Mouse (Mus musculus) fibroblast of lung, adult 2 months (primary cell): ENCODE measurements around the gene Prm2.

Experiments used
- DNase-seq: peaks from one replicate; pipeline ENCODE4 v3.0.0-alpha.2; 2011; ENCODE audit warnings: low read depth

Prm2 gene

DNA sequence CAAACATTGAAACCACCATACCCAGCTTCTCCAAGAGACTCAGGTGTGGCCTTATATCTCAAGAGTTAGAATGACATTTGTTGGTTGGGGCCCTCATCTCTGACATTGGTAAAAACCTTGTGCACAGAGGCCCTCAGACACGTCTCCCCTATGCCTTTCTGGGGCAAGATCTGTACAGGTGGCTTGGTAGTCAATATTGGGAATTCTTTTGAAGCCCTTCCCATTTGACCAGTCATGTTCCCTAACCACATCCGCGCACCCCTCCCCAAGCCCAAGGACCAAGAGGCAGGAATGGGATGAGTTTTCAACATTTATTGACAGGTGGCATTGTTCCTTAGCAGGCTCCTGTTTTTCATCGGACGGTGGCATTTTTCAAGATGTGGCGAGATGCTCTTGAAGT, at the start of gene Prm2:
Prm2 (minus strand) TSS at position 101 of the 400 bp plus-strand sequence.
- no peak for DNase-seq

DNA sequence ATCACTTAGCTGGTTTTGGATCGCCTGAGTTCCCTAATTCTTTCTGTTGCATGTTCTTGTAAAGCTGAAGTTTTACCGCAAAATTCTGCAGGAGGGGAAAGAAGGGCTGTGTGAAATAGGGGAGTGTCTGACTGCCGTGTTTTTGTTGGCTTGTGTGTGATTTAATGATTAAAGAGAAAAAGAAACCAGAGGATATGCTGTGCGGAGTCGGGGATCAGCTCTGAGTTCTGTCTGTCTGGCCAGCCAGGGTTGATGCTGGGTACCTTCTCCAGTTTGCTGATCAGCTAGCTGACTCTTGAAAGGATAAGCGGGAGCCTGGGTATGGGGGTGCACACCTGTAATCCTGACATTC, 48.4 kb upstream of the Prm2 start:
- DNase-seq, result no peak

DNA sequence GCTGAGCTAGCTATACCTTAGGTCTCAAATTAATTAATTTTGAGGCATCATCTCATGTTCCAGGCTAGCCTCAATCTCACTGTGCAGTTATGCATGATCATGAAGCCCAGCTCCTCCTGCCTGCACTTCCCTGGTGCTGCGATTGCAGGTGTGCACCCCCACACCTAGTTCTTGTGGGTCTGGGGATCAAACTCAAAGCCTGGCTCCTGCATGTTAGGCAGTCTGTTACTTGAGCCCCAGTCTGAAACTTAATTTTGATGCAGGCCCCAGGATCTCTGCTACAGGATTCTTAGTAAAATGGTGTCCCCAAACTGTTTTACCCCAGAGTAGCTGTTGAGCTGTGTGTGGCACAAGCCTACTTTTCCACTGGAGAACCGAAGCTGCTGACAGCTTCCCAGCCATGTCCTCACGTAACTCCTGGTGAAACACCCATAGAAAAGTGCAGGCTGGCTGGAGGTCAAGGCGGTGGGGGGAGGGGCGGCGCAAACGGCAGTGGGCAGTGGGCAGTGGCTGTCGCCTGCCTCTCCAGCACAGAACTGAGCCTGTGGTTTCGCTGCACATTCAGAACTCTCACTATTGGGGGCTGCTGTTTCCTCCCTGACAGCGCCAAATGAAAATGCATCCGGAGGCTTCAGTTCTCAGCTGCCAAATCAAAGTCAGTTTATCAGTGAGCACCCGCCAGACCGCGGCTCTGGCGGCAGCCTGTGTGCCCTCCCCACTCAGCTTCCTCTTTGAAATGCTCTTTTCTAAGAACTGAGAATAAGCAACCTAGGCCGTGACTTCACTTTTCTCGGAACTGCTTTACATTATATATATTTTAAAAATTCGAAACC, 47.8 kb upstream of the Prm2 start:
- DNase-seq, result no peak

DNA sequence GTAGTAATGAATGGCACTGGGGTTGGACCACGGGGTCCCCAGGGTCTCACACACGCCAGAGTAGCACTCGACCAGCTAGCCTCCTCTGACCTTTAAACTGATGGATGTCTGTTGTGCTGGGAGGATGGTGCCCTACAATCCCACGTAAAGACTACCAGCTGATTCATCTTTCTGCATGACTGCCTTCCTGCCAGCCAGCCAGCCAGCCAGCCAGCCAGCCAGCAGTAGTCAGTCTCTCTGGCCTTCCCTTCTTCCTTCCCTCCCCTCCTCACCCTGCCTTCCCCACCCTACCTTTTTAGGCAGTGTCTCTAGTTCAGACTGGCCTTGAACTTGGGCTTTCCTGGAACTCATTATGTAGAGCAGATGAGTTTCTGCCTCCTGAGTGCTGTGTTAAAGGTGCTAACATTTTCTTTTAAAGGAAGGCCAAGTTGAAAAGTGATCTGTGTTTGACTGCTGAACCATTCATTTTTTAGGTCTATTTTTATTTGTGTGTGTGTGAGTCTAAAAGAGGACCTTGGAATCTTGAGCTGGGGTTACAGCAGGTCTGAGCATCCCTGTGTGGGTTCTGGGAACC, 46.4 kb upstream of the Prm2 start:
- no peak for DNase-seq

DNA sequence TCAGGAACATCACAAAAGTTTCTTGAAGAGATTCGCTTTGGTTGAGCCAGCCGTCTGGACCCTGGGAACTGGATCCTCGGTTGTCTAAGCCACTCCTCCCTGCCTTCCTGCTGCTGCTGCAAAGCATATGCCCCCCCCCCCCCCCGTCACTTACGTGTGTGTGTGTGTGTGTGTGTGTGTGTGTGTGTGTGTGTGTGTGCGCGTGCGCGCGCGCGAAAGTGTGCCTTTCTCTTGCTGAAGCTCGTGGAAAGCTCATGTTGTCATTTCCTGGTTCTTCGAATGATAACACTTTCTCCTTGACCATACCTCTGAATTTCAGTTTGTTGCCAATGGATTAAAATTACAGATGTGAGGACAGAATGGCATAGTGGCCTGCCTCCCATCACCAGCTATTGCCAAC, 44.1 kb upstream of the Prm2 start:
- DNase-seq, result no peak

DNA sequence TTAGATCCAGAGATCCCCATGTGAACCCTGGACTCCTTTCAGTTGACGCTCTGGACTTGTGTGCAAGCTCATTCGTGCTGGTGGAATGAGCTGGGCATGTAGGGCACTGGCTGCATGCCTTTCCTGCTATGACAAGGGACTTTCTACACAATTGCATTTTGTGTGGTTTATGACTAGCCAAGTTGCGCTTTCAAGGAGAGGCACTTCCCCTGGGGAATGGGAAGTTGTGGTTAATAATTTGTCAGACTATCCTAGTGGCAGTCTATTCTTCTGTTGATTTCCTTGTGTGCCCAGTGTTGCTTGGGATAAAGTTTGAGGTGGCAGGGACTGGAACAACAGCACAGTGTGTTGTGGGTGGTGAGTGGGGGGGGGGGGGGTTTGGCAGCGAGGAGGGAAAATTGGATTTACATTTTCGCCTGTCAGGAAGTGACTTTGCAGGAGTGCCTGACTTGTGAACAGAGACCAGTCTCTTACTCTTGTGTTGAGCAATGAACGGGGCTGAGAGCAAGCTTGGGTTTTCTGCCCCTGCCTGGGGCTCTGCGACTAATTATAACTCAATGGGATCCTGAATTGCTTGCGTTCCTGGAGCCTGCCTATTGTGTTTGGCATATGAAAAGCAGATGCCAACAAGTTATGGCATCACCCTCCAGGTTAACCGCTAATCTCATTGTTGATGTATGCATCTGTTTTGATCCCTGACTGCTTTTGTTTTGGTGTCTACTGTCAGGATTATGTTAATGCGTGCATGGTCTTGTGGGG, 42.7 kb upstream of the Prm2 start:
- no peak for DNase-seq

DNA sequence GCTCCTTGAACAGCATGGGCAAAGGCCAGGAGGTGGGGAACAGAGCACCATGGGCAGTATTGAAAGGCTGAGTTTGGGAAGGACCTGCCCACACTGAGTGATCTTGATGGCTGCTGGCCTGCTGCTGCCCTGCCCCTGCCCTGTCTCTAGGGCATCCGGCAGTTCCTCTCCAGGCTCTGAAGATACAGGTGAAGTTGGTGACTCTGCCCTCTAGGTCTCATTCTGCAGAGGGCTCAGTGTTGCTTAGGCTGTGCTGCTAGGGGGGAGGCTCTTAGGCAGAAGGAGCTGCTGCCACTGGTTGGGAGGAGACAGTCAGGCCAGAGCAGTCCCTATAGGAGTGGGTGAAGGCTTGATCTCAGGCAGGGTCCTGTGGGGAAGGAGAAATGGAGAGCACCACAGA, 42.0 kb upstream of the Prm2 start:
- no peak for DNase-seq

DNA sequence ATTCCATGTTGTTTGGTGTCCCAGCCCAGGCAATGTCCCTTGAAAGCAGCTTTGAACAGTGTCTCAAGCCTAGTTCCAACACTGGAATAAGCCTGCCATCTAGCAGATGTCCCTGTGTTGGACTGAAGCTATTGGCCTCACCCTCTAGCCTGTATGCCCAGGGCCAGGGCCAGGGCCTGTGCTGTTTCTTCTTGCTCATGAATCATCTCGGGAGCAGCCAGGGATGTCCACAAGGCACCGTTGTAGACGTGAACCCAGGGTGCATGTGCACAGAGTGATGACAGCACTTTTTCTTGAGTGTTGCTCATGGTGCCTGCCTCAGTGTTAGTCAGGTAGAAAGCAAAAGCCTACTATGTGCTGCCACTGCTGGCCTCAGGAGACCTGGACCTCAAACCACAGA, 41.3 kb upstream of the Prm2 start:
- no peak for DNase-seq

DNA sequence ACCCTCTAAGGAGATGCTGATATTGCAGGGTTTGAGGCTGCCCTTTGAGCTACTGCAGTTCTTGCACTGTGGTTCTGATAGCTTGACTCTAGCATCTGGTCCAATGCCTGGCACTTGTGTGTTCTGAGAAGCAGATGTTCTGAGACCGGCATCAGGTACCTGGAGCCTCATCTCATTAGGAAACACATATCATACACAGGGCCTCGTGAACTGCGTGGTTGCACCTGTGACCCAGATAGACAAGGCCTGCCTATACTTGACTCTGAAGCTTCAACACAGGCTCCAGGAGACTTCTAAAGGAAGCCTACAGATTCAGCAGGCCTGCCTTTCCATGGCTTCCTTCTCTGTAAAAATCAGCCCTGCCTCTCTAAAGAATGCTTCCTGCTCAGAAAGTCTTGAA, 40.5 kb upstream of the Prm2 start:
- DNase-seq, result no peak

DNA sequence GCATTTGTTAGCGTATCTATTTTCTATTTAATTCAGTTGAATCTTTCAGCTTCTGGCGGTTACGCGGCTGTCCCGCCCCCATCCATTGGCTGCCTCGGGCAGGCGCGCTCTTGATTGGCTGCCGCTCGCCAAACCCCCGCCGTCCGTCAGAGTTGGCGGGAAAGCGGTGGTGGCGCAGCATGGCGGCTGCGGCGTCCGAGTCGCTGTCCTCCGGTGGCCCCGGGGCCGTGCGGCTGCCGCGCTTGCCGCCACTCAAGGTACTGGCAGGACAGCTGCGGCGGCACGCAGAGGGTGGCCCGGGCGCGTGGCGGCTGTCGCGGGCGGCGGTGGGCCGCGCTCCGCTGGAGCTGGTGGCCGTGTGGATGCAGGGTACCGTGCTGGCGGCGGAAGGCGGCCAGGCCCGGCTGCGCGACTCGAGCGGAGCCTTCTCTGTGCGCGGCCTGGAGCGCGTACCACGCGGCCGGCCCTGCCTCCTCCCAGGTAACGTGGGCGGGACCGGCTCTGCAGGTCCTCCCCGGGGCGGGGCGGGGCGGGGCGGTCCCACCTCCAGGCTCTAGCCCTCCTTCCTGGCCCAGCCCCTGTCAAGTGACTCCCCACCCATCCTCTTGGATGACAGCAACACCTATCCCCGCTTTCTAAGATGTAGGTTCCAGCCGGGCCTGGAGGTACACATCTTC, 39.1 kb upstream of the Prm2 start, which contains the start of gene Rmi2:
Rmi2 (plus strand) TSS at position 149 of the 677 bp plus-strand sequence.
- no peak for DNase-seq

DNA sequence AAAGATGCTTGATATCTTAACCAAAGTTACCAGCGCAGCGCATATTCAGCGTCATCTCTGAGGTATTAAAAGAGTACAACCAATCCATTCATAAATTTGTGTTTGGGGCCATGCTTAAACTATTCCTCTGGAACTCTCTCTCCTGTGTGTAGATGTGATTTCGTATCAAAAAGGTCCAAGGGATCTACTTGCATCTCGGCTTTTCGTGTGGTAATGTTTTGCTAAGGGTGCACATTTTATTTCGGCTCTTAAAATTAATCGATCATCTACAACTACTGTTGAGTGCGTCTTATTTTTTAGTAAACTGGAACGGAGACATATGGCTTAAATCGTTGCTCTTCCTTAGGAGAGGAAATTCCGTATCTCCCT, 38.6 kb upstream of the Prm2 start:
- DNase-seq, result no peak

DNA sequence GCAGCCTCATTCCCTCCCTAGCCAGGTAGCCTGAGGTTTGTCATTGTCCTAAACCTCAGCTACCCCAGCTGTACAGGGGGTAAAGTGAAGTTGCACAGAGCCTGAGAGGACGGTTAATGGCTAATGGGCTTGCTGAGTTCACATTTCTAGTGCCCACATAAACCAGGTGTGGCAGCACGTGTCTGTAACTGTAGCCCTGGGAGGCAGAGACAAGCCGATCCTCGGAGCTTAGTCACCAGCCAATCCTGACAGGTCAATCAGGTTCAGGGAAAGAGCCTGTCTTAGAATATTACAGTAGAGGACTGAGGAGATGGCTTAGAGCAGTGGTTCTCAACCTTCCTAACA, 32.5 kb upstream of the Prm2 start:
- DNase-seq, result no peak

DNA sequence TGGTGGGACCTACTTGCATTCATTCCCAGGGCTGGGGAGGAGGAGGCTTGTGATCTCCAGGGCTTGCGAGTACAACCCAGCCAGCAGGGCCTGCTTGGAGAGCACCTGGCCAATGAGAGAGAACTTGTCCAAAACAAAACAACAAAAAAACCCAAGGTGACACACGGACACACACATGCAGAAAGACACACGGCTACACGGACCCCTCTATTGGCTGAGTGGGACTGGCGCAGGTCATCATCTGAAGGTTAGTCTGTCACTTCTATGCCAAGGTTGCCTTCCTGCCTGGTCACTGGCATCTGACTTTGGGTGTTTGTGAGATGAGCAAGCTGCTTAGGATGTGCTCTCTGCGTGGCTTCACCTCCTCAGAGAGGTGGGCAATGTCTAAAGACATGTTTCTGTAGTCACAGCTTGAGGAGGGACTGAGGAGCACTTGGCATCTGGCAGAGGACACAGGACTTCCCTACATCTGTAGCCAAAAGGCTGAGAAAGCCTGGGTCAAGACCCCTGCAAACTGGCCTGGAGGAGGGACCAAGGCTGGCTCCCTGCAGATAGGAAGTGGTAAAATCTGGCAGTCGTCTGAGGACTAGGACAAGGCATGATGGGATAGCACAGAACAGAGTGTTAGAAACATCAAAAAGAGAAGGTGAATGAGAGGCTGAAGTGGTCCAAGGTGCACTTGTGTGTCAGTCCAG, 32.0 kb upstream of the Prm2 start:
- DNase-seq, result no peak

DNA sequence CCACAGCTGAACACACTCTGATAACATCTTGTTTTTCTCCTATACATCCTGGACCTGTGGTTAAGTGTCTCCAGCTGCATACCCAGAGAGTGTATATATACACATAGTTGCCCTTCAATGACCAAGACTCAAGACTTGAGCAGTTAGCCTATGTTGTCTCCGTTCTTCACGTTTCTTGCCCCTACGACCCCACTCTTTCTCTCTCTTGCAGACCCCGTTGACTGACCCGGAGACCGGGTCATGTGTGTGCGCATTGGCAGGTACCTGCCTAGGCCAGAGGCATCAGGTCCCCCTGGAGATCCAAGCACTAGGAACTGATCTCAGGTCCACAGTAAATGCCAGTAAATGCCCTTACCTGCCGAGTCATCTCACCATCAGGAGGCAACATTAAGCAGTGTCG, 31.3 kb upstream of the Prm2 start:
- DNase-seq, result no peak

DNA sequence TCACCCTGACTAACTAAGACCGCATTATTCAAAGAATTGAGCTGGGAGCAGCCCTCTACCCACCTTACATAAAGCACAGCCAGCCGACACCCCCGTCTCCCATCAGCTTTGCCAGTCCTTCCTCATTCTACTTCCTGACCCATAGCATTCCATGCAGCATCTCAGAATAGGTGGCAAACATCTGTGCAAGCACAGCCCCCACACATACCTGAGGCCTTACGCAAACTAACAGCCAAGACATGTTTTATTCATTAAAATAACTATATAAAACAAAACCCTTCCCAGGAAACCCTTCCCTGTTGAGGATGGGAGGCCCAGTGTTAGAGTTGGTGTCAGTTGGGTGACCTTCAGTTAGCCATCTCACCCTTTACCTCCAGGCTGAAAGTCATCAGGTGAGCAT, 29.9 kb upstream of the Prm2 start:
- DNase-seq, result no peak

DNA sequence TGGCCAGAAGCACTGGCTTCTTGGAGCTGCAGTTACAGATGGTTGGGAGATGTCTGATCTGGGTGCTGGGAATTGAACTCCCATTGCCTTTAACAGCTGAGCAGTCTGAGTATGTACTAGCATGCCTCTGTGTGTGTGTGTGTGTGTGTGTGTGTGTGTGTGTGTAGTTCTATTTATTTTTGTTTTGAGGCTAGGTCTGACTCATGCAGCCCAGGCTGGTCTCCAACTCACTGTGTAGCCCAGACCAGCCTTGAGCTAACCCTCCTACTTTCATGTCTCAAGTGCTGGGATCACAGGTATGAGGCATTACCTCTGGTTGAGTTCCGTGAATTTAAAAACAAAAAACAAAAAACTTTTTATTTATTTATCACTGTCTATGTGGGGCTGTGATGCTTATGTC, 28.6 kb upstream of the Prm2 start:
- DNase-seq, result no peak

DNA sequence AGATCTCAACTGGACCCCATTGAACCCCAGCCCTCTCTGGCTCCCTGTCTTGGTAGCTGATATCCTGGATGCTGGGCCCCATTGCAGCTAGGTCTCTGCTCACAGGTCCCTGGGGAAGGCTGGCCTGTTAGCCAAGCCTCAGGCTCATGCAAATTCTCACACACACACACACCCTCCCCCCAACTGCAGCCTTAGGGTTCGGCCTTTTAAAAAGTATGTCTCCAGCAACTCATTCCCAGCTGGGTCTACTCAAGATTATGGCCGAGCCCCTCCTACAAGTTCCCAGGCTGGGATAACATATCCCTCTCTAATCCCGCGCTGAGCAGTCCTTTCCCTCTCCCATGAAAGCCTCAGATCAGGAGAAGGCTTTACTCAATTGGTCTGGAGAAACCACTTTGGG, 25.5 kb upstream of the Prm2 start:
- no peak for DNase-seq

DNA sequence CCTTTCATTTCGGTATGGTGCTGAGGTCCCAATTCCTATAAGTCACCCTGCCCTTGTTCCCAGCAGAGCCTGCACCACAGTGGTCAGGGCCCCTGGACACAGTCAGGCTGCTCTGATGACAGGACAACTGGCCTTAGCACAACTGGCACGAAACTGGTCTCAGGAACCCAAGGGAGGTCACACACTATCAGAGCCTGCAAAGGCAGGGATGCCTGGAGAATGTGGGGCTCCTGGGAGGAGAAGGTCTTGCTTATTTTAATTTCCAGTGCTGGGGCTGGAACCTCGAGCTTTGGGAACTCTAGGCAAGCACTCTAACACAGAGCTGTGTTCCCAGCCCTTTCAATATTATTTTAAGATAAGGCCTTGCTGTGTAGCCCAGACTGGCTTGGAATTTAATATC, 24.0 kb upstream of the Prm2 start:
- DNase-seq, result no peak

DNA sequence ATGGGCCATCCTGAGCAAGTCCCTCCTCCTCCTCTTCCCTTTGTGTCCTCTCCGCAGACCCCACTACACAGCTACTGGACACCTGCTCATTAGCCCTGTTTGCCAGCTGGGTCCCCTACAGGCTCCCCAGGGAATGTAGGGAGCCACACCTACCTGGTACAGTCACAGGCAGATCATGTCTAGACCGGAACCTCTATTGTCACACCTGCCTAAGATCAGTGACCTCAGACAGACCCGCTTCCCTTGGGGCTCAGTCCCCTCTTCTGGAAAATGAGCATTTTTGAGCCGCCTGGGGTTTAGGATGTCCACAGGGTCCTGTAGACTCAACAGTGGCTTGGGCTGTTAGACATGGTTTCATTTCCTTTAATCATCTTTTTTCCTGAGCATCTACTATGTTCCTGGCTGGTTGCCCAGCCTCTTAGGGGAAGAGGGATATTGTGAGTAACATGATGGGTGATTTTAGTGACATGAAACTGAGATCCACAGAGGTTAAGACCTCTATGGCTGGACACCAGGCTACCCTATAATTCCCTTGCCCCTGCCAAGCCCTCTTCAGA, 22.7 kb upstream of the Prm2 start:
- no peak for DNase-seq

DNA sequence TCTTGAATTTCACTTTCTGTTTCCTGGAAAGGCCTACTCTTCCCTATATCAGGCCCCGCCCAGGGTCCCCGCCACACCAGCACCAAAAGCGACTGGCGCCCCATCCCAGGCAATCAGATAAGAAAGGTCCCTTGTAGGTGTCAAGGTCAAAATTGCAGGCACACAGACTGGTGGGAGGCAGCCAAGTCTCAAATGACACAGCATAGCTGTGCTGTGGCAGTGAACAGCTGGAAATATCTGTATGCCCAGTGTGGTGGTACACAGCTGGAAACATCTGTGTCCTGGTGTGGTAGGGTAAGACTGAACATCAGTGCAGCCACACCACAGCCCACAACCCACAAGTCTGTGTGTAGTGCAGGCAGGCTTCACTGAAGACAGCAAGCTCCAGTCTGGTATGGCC, 18.9 kb upstream of the Prm2 start:
- DNase-seq, result no peak

DNA sequence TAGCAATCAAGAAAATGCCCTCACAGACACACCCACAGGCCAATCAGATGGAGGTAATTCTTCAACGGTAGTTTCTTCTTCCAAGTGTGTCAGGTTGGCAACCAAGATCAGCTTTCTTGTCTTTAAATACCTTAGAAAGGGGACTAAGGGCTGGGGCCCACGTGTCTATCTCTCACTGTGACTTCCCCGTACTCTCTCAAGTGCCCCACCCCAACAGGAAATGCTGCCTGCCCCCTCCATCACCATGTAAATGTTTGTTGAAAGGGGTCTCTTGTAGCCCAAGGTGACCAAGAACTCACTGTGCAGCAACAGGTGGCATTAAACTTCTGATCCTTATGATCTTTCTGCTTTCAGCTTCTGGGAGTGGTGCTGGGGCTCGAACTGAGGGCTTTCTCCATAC, 17.8 kb upstream of the Prm2 start:
- no peak for DNase-seq

DNA sequence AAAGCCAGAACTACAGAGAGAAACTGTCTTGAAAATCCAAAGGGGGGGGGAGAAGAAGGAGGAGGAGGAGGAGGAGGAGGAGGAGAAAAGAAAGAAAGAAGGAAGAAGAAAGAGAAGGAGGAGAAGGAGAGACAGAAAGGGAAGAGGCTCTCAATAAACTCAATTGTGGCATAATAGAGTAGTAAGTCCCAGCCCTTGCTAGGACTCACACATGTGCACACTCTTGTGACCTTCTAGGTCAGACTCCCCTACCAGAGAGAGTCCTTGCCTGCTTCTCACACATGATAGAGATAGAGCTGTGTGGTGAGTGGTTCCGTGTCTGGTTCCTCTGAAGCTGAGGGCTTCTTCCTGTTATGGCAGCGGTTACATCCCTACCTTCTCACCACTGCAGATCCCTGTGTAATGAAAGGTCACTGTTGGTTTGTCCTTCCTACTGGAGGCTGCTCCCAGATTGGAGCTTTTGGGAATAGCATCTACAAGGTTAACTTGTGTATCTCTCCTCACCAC, 17.0 kb upstream of the Prm2 start, which contains the start of gene Gm11172:
Gm11172 (plus strand) TSS at position 51 of the 507 bp plus-strand sequence.
- DNase-seq, result no peak
